Mouse (Mus musculus) neural tube, embryonic 14.5 days (tissue): ENCODE data around the gene Prdm9. TPM values are rescaled to one million over a fixed set of nuclear protein-coding genes. Genes with fewer than 3 reads are reported as not detected.

ENCODE experiments used
- ATAC-seq: fragments of 200-750 bp; cut with Nextera tagmentation; 2 replicates; pipeline ENCODE4 v1.8.0; 2017; ENCODE audit warnings: low read depth, mild to moderate bottlenecking, moderate TSS enrichment, moderate library complexity
- H3K27ac ChIP-seq: fragments of 300-500 bp; sonication (generic); 2 replicates; pipeline ENCODE4 v1.5.1; 2014; ENCODE audit warnings: low read depth, mild to moderate bottlenecking, control low read depth, low read length, moderate library complexity, mixed read lengths
- H3K27me3 ChIP-seq: fragments of 300-500 bp; sonication (generic); 2 replicates; pipeline ENCODE4 v1.6.1; 2014; ENCODE audit warnings: low read length; ENCODE audit not compliant: control insufficient read depth, insufficient read depth
- H3K36me3 ChIP-seq: fragments of 300-500 bp; sonication (generic); 2 replicates; pipeline ENCODE4 v1.6.1; 2014; ENCODE audit warnings: low read length, mixed read lengths; ENCODE audit not compliant: control insufficient read depth, insufficient read depth
- H3K4me1 ChIP-seq: fragments of 300-500 bp; sonication (generic); 2 replicates; pipeline ENCODE4 v1.6.1; 2014; ENCODE audit warnings: low read length; ENCODE audit not compliant: control insufficient read depth, insufficient read depth
- H3K4me2 ChIP-seq: fragments of 300-500 bp; sonication (generic); 2 replicates; pipeline ENCODE4 v1.6.1; 2014; ENCODE audit warnings: mild to moderate bottlenecking, low read depth, low read length, control low read depth
- H3K4me3 ChIP-seq: fragments of 300-500 bp; sonication (generic); 2 replicates; pipeline ENCODE4 v1.5.1; 2014; ENCODE audit warnings: low read depth, low read length, control low read depth, mixed read lengths
- H3K9ac ChIP-seq: fragments of 300-500 bp; sonication (generic); replicated peaks from 2 replicates; pipeline ENCODE4 v1.6.1; 2014; ENCODE audit warnings: low read depth, mild to moderate bottlenecking, control low read depth, low read length, mixed read lengths
- H3K9me3 ChIP-seq: fragments of 300-500 bp; sonication (generic); 2 replicates; pipeline ENCODE4 v1.6.1; 2016; ENCODE audit warnings: low read length; ENCODE audit not compliant: control insufficient read depth
- WGBS: fragments of 180-500 bp; shearing (Covaris S2); extraction: QIAGEN DNeasy Blood & Tissue Kit; methylation state at CpG from one replicate; pipeline ENCODE4 v1.1.7; 2014; 5-methylcytosine and 5-hydroxymethylcytosine counted together
- polyA plus RNA-seq: library from polyadenylated mRNA; unstranded; fragments of >200 nt; fragmentation: Nextera tagmentation; extraction: Ambion mirVana; gene quantifications from 2 replicates; pipeline ENCODE4 v1.2.1, GENCODE M21; 2014

Gene Prdm9
- polyA plus RNA-seq, 1 experiment from 2014 or later = 2.7 TPM

DNA sequence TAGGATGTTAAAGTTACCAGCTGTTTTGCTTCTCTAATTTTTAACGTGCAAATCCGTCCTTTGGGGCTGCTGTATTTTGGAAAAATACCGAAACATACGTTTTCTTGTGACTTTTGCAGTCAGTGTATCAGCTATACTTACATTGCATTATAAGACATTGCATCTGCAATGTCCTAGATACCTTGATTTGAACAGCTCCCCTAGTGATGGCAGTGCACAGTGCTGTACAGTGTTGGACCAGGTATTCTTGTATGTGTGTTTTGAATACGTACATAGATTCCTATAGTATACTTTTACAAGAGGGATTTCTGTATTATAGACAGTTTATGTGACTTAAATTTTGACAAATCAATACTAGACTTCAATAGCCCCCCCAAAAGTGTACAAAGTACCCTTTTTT is 46.0 kb downstream of the Prdm9 start:
- no peaks in the 10 kb centered on the region for H3K9me3 ChIP-seq
- no peak overlapping the region for H3K9ac ChIP-seq
- H3K4me1 ChIP-seq = no peaks in the 10 kb centered on the region
- 97% methylated on average over 5 of the region's 5 CpGs for WGBS
- no peak overlapping the region for H3K4me2 ChIP-seq
- ATAC-seq = no peak
- H3K4me3 ChIP-seq = no peak overlapping the region
- H3K36me3 ChIP-seq = peaks cover 77% of the 10 kb centered on the region
- H3K27ac ChIP-seq = no peak overlapping the region
- H3K27me3 ChIP-seq = no peaks in the 10 kb centered on the region

DNA sequence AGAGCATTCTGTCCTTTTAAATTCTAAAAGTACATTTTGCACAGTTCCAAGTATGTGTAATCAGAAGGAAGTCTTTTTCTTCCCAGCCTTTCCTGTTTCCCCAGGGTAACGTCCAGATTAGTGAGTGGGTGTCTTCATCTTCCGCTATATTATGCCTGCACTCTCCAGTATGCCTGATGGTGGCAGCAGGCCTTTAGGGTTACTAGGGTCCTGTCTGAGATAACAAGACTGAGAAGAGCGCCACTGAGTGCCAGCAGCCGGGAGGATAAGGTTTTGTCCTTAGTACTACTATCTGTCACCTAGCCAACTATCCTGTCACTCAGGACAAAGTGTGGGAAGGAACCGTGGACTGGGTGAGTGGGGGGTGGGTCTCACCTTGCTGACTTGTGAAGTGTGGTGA is 46.4 kb downstream of the Prdm9 start:
- no peak for ATAC-seq
- no peak overlapping the region for H3K4me2 ChIP-seq
- no peak overlapping the region for H3K4me3 ChIP-seq
- no peak overlapping the region for H3K9ac ChIP-seq
- no peaks in the 10 kb centered on the region for H3K4me1 ChIP-seq
- 80% methylated on average over 5 of the region's 5 CpGs for WGBS
- no peaks in the 10 kb centered on the region for H3K27me3 ChIP-seq
- H3K36me3 ChIP-seq = peaks cover 77% of the 10 kb centered on the region
- no peak overlapping the region for H3K27ac ChIP-seq
- no peaks in the 10 kb centered on the region for H3K9me3 ChIP-seq

DNA sequence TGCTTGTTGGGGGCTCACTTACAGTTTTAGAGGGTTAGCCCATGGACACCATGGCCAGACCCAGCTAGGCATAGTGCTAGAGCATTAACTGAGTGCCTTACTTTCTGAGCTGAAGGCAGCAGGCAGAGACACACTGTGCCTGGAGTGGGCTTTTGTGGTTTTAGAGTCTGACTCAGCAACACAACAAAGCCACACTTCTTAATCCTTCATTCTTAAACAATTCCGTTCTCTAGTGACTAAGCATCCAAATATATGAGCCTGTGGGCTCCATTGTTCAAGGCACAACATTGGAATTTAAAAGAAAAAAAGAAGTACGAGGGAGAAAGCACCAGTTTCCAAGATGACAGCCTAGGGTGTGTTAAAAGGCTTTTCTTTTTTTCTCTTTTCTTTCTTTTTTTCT is 53.5 kb downstream of the Prdm9 start:
- Histone ChIP-seq H3K27me3 (no peaks in the 10 kb centered on the region), H3K4me3 (no peak overlapping the region), H3K36me3 (peaks cover 71% of the 10 kb centered on the region), H3K4me2 (no peak overlapping the region), H3K4me1 (no peaks in the 10 kb centered on the region), H3K27ac (no peak overlapping the region), H3K9ac (no peak overlapping the region), H3K9me3 (no peaks in the 10 kb centered on the region)
- 21% methylated on average over 2 of the region's 2 CpGs for WGBS
- ATAC-seq = no peak

- peak; percentile 96 for ATAC-seq
- peak within 1 kb of the TSS; percentile 65 for H3K9ac ChIP-seq
- no peaks in the 10 kb centered on the region for H3K27me3 ChIP-seq
- H3K4me3 ChIP-seq = peak within 1 kb of the TSS; percentile 76
- H3K36me3 ChIP-seq = peaks cover 17% of the 10 kb centered on the region
- H3K4me2 ChIP-seq = peak within 1 kb of the TSS; percentile 78
- H3K4me1 ChIP-seq = peaks cover 27% of the 10 kb centered on the region
- peak within 1 kb of the TSS; percentile 83 for H3K27ac ChIP-seq
- no peaks in the 10 kb centered on the region for H3K9me3 ChIP-seq
- WGBS = under 1% methylated on average over 63 of the region's 63 CpGs
Measured at GRCm38 (mm10) chr17:15499656-15500394, 64.3 kb downstream of the Prdm9 start, which contains the start of the genes Psmb1 and Tbp. Psmb1 (minus strand) TSS chr17:15499751. Tbp (plus strand) TSS chr17:15499888.

GRCm38 (mm10) chr17:15498753-15499113 is 65.4 kb downstream of the Prdm9 start:
- Histone ChIP-seq H3K4me2 (peak overlapping the region; percentile 78), H3K36me3 (peaks cover 10% of the 10 kb centered on the region), H3K9ac (0 out of 2 replicates have a peak overlapping the region, but pooled peaks have one; percentile 30), H3K4me1 (peaks cover 27% of the 10 kb centered on the region), H3K9me3 (no peaks in the 10 kb centered on the region), H3K27ac (peak overlapping the region; percentile 67; the same call in 1 of the 2 replicates), H3K27me3 (no peaks in the 10 kb centered on the region), H3K4me3 (peak overlapping the region; percentile 76)
- ATAC-seq = no peak
- 47% methylated on average over 7 of the region's 7 CpGs for WGBS

DNA sequence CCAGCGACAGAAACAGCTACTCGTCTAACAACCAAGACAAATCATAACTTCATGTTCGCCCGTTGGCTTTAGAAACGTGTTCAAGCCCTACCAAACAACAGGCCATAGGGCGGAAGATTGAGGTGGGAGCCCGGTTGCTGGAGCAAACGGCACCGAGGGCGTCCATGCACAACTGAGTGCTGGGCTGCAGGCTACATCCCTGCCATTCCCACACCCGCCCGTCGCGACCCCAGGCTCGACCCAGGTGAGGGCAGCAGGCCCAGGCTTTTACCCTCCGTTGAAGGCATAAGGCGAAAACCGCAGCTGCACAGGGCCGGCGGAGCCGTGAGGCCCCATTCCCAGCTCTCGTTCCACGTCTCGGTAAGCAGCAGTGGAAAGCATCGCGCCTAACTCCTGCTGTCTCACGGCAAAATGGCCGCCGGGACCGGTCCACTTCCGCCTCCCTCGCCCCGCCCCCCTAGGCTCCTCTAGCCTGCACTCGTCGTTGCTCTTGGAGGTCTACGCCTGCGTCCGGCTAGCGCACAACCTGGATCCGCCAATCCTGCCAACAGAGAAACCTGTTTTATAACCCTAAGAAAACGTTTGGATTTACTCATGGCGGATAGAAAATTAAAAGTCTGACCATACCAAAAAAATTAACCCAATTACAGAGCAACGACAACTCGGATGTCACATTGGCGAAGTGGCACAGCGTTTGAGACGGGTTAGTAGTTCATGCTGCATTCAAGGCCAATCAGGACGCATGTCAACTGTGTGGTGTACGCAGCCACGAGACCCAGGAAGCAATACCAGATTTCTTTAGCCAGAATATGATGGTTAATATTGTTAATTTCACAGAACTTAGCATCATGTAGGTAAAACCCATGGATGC is 66.0 kb downstream of the Prdm9 start:
- H3K36me3 ChIP-seq = peaks cover 13% of the 10 kb centered on the region
- peaks cover 27% of the 10 kb centered on the region for H3K4me1 ChIP-seq
- H3K9me3 ChIP-seq = no peaks in the 10 kb centered on the region
- peak overlapping the region; percentile 76 for H3K4me3 ChIP-seq
- peak overlapping the region; percentile 78 for H3K4me2 ChIP-seq
- H3K9ac ChIP-seq = peak overlapping the region; percentile 68
- H3K27ac ChIP-seq = peak overlapping the region; percentile 85
- ATAC-seq = peak; percentile 94
- WGBS = under 1% methylated on average over 50 of the region's 50 CpGs
- H3K27me3 ChIP-seq = no peaks in the 10 kb centered on the region

Other genes with a start within 250 kb of the Prdm9 start
- gene Dll1, start 187.5 kb downstream of the Prdm9 start, polyA plus RNA-seq = 15.1 and 18.8 TPM in 2 replicates
- 50.7 and 51.0 TPM in 2 replicates for gene Fam120b, start 168.2 kb downstream of the Prdm9 start, polyA plus RNA-seq
- gene Psmb1, start 64.6 kb downstream of the Prdm9 start, polyA plus RNA-seq = 261 and 264 TPM in 2 replicates
- gene Tbp, start 64.5 kb downstream of the Prdm9 start, polyA plus RNA-seq = 65.1 and 69.9 TPM in 2 replicates
- gene Pdcd2, start 37.1 kb downstream of the Prdm9 start, polyA plus RNA-seq = 68.2 and 78.1 TPM in 2 replicates
- gene Chd1, start 140.6 kb upstream of the Prdm9 start, polyA plus RNA-seq = 21.4 and 24.1 TPM in 2 replicates